Mouse (Mus musculus) limb, embryonic 15.5 days (tissue): Measurements from ENCODE around the gene Pou2f3. TPM values are rescaled to one million over a fixed set of nuclear protein-coding genes. Genes with fewer than 3 reads are reported as not detected.

ENCODE experiments used
- ATAC-seq: fragments of 200-750 bp; cut with Nextera tagmentation; 2 replicates; pipeline ENCODE4 v1.8.0; 2017; ENCODE audit warnings: low read depth, moderate TSS enrichment; ENCODE audit not compliant: insufficient number of reproducible peaks, low FRiP score, low TSS enrichment
- H3K27ac ChIP-seq: fragments of 300-500 bp; sonication (generic); 2 replicates; pipeline ENCODE4 v1.5.1; 2015; ENCODE audit warnings: moderate library complexity, mild to moderate bottlenecking, inconsistent platforms
- H3K27me3 ChIP-seq: fragments of 300-500 bp; sonication (generic); 2 replicates; pipeline ENCODE4 v1.6.1; 2015; ENCODE audit warnings: inconsistent platforms
- H3K36me3 ChIP-seq: fragments of 300-500 bp; sonication (generic); 2 replicates; pipeline ENCODE4 v1.6.1; 2015; ENCODE audit warnings: inconsistent platforms
- H3K4me1 ChIP-seq: fragments of 300-500 bp; sonication (generic); 2 replicates; pipeline ENCODE4 v1.6.1; 2015; ENCODE audit warnings: inconsistent platforms
- H3K4me2 ChIP-seq: fragments of 300-500 bp; sonication (generic); 2 replicates; pipeline ENCODE4 v1.6.1; 2015; ENCODE audit warnings: mild to moderate bottlenecking, inconsistent platforms
- H3K4me3 ChIP-seq: fragments of 300-500 bp; sonication (generic); 2 replicates; pipeline ENCODE4 v1.5.1; 2015; ENCODE audit warnings: mild to moderate bottlenecking, inconsistent platforms
- H3K9ac ChIP-seq: fragments of 300-500 bp; sonication (generic); 2 replicates; pipeline ENCODE4 v1.6.1; 2015; ENCODE audit warnings: inconsistent platforms
- H3K9me3 ChIP-seq: fragments of 300-500 bp; sonication (generic); 2 replicates; pipeline ENCODE4 v1.6.1; 2016; ENCODE audit warnings: inconsistent platforms
- WGBS: fragments of 180-500 bp; shearing (Covaris S2); methylation state at CpG from one replicate; pipeline ENCODE4 v1.1.7; 2015; 5-methylcytosine and 5-hydroxymethylcytosine counted together
- polyA plus RNA-seq: library from polyadenylated mRNA; unstranded; fragments of >200 nt; fragmentation: Nextera tagmentation; extraction: Ambion mirVana; gene quantifications from 2 replicates; pipeline ENCODE4 v1.2.1, GENCODE M21; 2015

Pou2f3 gene
- polyA plus RNA-seq, 1 experiment from 2014 or later, result 11.8 TPM

GRCm38 (mm10) chr9:43150957-43151356 lies 59.2 kb downstream of the Pou2f3 start:
- Histone ChIP-seq H3K27me3 (no peaks in the 10 kb centered on the region), H3K4me1 (peaks cover 9% of the 10 kb centered on the region; the same call in 1 of the 2 replicates), H3K27ac (peak overlapping the region; percentile 50), H3K4me2 (no peak overlapping the region), H3K9ac (no peak overlapping the region), H3K9me3 (no peaks in the 10 kb centered on the region), H3K4me3 (no peak overlapping the region), H3K36me3 (no peaks in the 10 kb centered on the region)
- 41% methylated on average over 9 of the region's 9 CpGs for WGBS
- no peak for ATAC-seq

- Histone ChIP-seq H3K27ac (no peak overlapping the region), H3K36me3 (no peaks in the 10 kb centered on the region)
- no peak for ATAC-seq
These were observed 60.1 kb downstream of the Pou2f3 start for GRCm38 (mm10) chr9:43150075-43150474.

GRCm38 (mm10) chr9:43149498-43149897 lies 60.7 kb downstream of the Pou2f3 start:
- H3K4me2 ChIP-seq, result no peak overlapping the region
- peaks cover 9% of the 10 kb centered on the region; the same call in 1 of the 2 replicates for H3K4me1 ChIP-seq
- H3K27me3 ChIP-seq, result no peaks in the 10 kb centered on the region
- no peak overlapping the region for H3K4me3 ChIP-seq
- H3K27ac ChIP-seq, result no peak overlapping the region
- H3K9ac ChIP-seq, result no peak overlapping the region
- ATAC-seq, result no peak
- no peaks in the 10 kb centered on the region for H3K9me3 ChIP-seq
- WGBS, result 82% methylated on average over 3 of the region's 3 CpGs
- H3K36me3 ChIP-seq, result no peaks in the 10 kb centered on the region

More at GRCm38 (mm10) chr9:43150075-43150474, 60.1 kb downstream of the Pou2f3 start:
- Histone ChIP-seq H3K4me3 (no peak overlapping the region), H3K9ac (no peak overlapping the region), H3K27me3 (no peaks in the 10 kb centered on the region), H3K4me1 (peaks cover 9% of the 10 kb centered on the region; the same call in 1 of the 2 replicates), H3K9me3 (no peaks in the 10 kb centered on the region), H3K4me2 (no peak overlapping the region)
- WGBS, result 31% methylated on average over 10 of the region's 10 CpGs

GRCm38 (mm10) chr9:43145196-43145595 lies 65.0 kb downstream of the Pou2f3 start:
- peaks cover 1% of the 10 kb centered on the region; the same call in 1 of the 2 replicates for H3K4me1 ChIP-seq
- 62% methylated on average over 4 of the region's 4 CpGs for WGBS
- H3K4me3 ChIP-seq, result no peak overlapping the region
- H3K9me3 ChIP-seq, result no peaks in the 10 kb centered on the region
- no peak overlapping the region for H3K4me2 ChIP-seq
- H3K27me3 ChIP-seq, result no peaks in the 10 kb centered on the region
- H3K36me3 ChIP-seq, result no peaks in the 10 kb centered on the region
- ATAC-seq, result no peak
- H3K9ac ChIP-seq, result no peak overlapping the region
- no peak overlapping the region for H3K27ac ChIP-seq

- 68% methylated on average over 12 of the region's 12 CpGs for WGBS
- Histone ChIP-seq H3K36me3 (no peaks in the 10 kb centered on the region), H3K9me3 (no peaks in the 10 kb centered on the region), H3K27ac (no peak overlapping the region), H3K9ac (no peak overlapping the region), H3K27me3 (no peaks in the 10 kb centered on the region), H3K4me2 (no peak overlapping the region), H3K4me3 (no peak overlapping the region), H3K4me1 (no peaks in the 10 kb centered on the region)
- ATAC-seq, result no peak; the same call in 1 of the 2 replicates
These were observed 65.9 kb downstream of the Pou2f3 start for GRCm38 (mm10) chr9:43144206-43144810.

- H3K27me3 ChIP-seq, result no peaks in the 10 kb centered on the region
- no peak overlapping the region for H3K27ac ChIP-seq
- no peak for ATAC-seq
- no peaks in the 10 kb centered on the region for H3K36me3 ChIP-seq
- H3K9me3 ChIP-seq, result no peaks in the 10 kb centered on the region
- no peak overlapping the region for H3K4me2 ChIP-seq
- WGBS, result 8% methylated on average over 4 of the region's 4 CpGs
- H3K4me3 ChIP-seq, result no peak overlapping the region
- H3K4me1 ChIP-seq, result no peaks in the 10 kb centered on the region
- H3K9ac ChIP-seq, result no peak overlapping the region
These were observed 68.3 kb downstream of the Pou2f3 start for GRCm38 (mm10) chr9:43141839-43142238.

- H3K27me3 ChIP-seq, result no peaks in the 10 kb centered on the region
- WGBS, result 75% methylated on average over 3 of the region's 3 CpGs
- no peaks in the 10 kb centered on the region for H3K9me3 ChIP-seq
- H3K4me2 ChIP-seq, result no peak overlapping the region
- ATAC-seq, result no peak
- H3K36me3 ChIP-seq, result no peaks in the 10 kb centered on the region
- no peak overlapping the region for H3K27ac ChIP-seq
- no peak overlapping the region for H3K9ac ChIP-seq
- H3K4me1 ChIP-seq, result peaks cover 9% of the 10 kb centered on the region; the same call in 1 of the 2 replicates
- H3K4me3 ChIP-seq, result no peak overlapping the region
These were observed 76.6 kb downstream of the Pou2f3 start for GRCm38 (mm10) chr9:43133525-43133924.

GRCm38 (mm10) chr9:43132380-43132779 lies 77.8 kb downstream of the Pou2f3 start:
- 21% methylated on average over 4 of the region's 4 CpGs for WGBS
- Histone ChIP-seq H3K4me3 (no peak overlapping the region), H3K27ac (no peak overlapping the region), H3K9ac (no peak overlapping the region), H3K4me2 (no peak overlapping the region), H3K27me3 (no peaks in the 10 kb centered on the region), H3K36me3 (no peaks in the 10 kb centered on the region), H3K9me3 (no peaks in the 10 kb centered on the region), H3K4me1 (peaks cover 13% of the 10 kb centered on the region)
- no peak for ATAC-seq

GRCm38 (mm10) chr9:43131940-43132339 lies 78.2 kb downstream of the Pou2f3 start:
- no peak overlapping the region for H3K9ac ChIP-seq
- ATAC-seq, result no peak
- peaks cover 17% of the 10 kb centered on the region for H3K4me1 ChIP-seq
- no peak overlapping the region for H3K4me2 ChIP-seq
- H3K27me3 ChIP-seq, result no peaks in the 10 kb centered on the region
- peak overlapping the region; percentile 5; the same call in 1 of the 2 replicates for H3K27ac ChIP-seq
- no peak overlapping the region for H3K4me3 ChIP-seq
- H3K9me3 ChIP-seq, result no peaks in the 10 kb centered on the region
- H3K36me3 ChIP-seq, result no peaks in the 10 kb centered on the region
- 68% methylated on average over 5 of the region's 5 CpGs for WGBS

GRCm38 (mm10) chr9:43130684-43131083 lies 79.5 kb downstream of the Pou2f3 start:
- no peak for ATAC-seq
- Histone ChIP-seq H3K9me3 (no peaks in the 10 kb centered on the region), H3K4me3 (no peak overlapping the region), H3K27ac (no peak overlapping the region), H3K4me1 (peaks cover 17% of the 10 kb centered on the region), H3K4me2 (no peak overlapping the region), H3K36me3 (no peaks in the 10 kb centered on the region), H3K27me3 (no peaks in the 10 kb centered on the region), H3K9ac (no peak overlapping the region)
- 84% methylated on average over 2 of the region's 2 CpGs for WGBS

GRCm38 (mm10) chr9:43127101-43127787 lies 82.9 kb downstream of the Pou2f3 start:
- Histone ChIP-seq H3K27me3 (no peaks in the 10 kb centered on the region), H3K36me3 (no peaks in the 10 kb centered on the region), H3K9ac (no peak overlapping the region), H3K4me2 (no peak overlapping the region), H3K9me3 (no peaks in the 10 kb centered on the region), H3K4me3 (no peak overlapping the region), H3K4me1 (peaks cover 14% of the 10 kb centered on the region), H3K27ac (no peak overlapping the region)
- peak; percentile 52; the same call in 1 of the 2 replicates for ATAC-seq
- WGBS, result 63% methylated on average over 10 of the region's 10 CpGs

- ATAC-seq, result no peak
- H3K4me1 ChIP-seq, result peaks cover 4% of the 10 kb centered on the region
- H3K9me3 ChIP-seq, result no peaks in the 10 kb centered on the region
- H3K36me3 ChIP-seq, result no peaks in the 10 kb centered on the region
- no peaks in the 10 kb centered on the region for H3K27me3 ChIP-seq
- no peak overlapping the region for H3K9ac ChIP-seq
- 52% methylated on average over 1 of the region's 1 CpGs for WGBS
- no peak overlapping the region for H3K4me2 ChIP-seq
- no peak overlapping the region for H3K27ac ChIP-seq
- H3K4me3 ChIP-seq, result no peak overlapping the region
These were observed 87.8 kb downstream of the Pou2f3 start for GRCm38 (mm10) chr9:43122379-43122778.
